Mouse (Mus musculus): ENCODE measurements around the gene 1110051M20Rik.

DNA sequence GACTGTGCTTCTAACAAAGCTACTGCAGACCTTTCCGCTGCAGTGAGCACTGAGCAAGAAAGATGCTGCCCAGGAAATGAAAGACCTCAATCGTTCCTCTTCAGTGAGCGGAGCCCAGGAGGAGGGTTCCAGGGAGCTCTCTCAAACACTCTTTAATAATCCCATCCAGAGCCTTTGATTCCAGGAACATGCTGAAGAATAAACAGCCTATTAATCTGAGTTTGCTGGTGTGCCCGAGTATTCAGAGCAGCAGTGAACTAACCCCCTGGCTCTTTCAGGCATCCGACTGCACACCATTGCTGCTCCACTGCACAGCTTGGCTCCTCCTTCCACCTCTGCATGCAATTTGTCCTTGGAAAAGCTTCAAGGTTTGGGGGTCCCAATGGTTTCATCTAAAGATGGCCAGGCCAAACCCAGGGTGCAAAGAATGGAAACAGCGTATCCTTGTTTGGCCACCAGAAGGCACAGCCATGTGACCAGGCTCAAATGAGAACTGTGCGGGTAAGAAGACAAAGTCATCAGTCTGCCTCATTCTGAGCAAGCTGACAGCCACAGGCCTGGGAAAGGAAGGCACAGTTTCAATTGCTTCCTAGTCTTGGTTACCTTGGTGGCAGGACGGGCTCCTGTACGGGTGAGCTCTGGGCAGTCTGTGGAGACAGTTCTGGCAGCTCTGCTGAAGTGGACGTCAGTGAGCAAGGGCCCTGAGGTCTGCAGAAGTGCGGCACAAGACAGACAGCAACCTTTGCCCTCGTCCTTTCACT, 116.4 kb downstream of the 1110051M20Rik start:
- TF ChIP-seq CTCF (IDR thresholded peaks at IDR 0.05) (no peak), POLR2A (IDR thresholded peaks at IDR 0.05; ENCODE audit: insufficient read depth, low read depth, low read length) (no peak)

Data from heart, adult 2 months (tissue).